Mouse (Mus musculus) ovary, postnatal 10 days (tissue): ENCODE data around the gene Atf6b.
A peak's percentile ranks its signal among the peaks of the same experiment; 100 is the strongest.

Experiments
- DNase-seq: peaks from one replicate; pipeline ENCODE4 v3.0.0; 2022; ENCODE audit warnings: low spot score

Gene Atf6b

DNA sequence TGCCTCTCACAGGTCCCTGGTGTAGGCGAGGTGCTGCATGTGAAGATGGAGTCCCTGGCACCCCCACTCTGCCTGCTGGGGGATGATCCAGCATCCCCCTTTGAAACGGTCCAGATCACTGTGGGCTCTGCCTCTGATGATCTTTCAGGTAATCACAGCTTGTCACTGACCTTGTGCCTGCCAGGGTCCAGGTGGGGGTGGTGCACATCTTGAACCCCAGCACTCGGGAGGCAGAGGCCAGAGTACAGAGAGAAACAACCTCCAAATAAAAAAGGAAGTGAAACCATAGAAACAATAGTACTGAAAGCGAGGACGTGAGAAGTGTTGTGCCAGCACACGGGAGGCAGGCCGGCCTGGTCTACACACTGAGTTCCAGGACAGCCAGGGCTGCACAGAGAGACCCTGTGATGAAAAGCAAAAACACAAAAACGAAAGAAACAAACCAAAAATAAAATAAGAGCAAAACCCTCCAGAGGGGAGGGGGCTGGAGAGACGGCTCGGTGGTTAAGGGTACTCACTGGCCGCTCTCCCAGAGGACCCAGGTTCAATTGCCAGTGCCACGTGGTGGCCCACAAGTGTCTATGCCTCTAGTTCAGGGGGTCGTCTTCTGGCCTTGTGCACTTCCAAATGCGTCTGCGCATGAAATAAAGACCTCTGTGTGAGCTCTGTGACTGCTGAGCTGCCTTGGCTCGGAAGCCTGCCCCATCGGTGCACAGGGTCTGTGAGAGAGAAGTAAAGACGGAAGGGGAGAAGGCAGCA is 2.3 kb downstream of the Atf6b start:
- no peak for DNase-seq

DNA sequence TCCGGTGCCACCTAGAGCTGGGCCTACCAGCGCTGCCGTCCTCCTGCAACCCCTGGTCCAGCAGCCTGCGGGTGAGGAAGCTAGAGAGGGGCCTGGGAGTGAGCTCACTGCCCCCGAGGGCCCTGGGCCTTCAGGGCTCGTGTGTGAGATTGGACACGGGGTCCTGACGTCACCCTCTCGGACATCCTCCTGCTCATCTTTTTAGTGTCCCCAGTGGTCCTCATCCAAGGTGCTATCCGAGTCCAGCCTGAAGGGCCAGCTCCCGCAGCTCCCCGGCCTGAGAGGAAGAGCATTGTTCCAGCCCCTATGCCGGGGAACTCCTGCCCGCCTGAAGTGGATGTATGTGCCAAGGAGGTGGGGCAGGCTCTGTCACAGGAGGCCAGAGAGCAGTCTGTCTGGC is 3.8 kb downstream of the Atf6b start:
- no peak for DNase-seq

DNA sequence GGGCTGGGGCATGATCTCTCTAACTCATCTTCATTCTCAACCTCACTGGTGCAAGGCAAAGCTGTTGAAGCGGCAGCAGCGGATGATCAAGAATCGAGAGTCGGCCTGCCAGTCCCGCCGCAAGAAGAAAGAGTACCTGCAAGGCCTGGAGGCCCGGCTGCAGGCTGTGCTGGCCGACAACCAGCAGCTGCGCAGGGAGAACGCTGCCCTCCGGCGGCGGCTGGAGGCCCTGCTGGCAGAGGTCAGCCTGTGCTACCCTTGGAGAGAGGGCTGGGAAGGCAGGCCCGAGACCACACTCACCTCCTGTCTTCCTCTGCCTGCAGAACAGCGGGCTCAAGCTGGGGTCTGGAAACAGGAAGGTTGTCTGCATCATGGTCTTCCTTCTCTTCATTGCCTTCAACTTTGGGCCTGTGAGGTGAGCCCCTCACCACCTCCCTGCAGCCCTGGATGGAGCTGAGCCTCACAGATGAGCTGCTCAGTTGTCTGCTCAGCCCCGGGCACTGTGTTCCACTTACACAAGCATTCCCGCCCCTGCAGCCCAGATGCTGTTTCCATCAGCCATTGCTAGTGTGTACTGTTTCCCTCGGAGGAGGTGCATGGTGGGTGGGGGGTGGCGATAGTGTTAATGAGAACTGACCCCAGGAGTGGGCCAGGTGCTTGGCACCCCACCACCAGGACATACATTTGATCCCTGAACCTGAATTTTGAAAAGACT is 4.7 kb downstream of the Atf6b start:
- no peak for DNase-seq

DNA sequence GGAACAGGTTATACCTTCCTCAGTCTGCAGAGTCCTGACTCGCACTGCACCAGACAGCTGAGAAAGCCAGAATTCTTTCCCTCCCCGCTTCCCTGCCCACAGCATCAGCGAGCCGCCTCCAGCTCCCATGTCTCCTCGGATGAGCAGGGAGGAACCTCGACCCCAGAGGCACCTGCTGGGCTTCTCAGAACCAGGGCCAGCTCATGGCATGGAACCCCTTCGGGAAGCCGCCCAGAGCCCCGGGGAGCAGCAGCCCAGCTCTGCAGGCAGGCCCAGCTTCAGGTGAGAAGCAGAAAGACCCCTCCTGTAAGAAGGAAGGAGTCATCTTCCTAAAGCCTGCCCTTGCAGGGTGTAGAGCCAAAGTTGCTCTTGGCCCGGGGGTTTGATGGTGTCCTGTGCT is 5.6 kb downstream of the Atf6b start:
- DNase-seq, result no peak

DNA sequence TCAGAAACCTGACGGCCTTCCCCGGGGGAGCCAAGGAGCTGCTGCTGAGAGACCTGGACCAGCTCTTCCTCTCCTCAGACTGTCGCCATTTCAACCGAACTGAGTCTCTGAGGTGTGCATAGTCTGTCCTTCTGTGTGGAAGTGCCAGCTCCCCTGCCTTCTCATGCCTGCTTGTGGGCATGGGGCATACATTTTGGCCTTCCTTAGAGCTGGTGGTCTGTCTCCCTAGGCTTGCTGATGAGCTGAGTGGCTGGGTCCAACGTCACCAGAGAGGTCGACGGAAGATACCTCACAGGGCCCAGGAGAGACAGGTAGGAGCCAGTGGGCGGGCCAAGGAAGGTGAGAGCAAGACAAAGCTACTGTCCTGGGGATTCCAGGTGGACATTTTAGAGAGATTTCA is 6.0 kb downstream of the Atf6b start:
- DNase-seq, result no peak

DNA sequence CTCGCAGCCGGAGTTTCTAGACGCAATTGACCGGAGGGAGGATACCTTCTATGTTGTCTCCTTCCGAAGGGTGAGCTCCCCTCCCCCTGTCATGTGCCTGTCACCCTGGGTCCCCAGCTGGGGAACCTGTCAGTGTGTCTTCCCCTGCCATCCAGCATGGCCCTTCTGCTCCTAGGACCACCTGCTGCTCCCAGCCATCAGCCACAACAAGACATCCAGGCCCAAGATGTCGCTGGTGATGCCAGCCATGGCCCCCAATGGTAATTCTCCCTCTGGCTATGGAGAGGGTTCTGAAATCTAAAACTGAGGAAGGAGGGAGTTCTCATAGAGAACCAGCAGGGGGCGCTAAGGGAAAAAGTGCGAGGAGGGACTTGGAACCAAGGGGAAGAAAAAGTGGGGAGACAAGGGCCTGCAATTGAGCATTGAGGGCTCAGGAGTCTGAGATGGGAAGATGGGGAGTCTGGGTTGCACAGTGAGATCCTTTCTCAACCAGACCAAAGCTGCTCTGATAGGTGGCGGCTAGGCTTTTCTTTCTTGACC is 6.9 kb downstream of the Atf6b start:
- no peak for DNase-seq

DNA sequence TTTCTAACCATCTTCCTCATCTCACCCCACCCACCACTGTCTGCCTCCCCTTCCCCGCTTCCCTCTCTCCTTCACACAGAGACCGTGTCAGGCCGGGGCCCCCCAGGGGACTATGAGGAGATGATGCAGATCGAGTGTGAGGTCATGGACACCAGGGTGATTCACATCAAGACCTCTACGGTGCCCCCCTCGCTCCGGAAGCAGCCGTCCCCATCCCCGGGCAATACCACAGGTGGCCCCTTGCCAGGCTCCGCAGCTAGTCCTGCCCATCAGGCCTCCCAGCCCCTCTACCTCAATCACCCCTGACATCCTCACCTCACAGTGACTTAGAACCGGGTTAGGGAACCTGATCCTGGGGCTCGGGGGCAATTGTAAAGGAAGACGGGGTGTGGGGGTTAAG is 7.4 kb downstream of the Atf6b start:
- no peak for DNase-seq

DNA sequence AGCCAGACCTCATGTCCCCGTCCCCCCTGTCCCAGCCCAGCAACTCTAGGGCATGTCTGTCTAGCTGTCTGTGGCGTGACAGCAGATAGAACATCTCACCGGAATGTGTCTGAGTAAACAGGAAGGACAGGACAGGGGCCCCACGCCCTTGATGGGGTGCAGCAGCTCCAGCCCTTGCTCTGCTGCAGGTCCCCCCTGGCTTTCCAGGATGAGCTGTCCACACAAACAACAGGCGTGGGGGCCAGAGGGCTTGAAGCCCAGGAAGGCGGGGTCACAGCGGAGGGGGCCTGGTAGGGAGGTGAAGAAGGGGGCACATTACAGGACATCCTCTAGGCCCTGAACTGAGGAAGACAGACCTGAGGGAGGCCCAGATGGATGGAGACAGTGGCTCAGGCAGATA is 8.2 kb downstream of the Atf6b start:
- DNase-seq, result peak; percentile 58

DNA sequence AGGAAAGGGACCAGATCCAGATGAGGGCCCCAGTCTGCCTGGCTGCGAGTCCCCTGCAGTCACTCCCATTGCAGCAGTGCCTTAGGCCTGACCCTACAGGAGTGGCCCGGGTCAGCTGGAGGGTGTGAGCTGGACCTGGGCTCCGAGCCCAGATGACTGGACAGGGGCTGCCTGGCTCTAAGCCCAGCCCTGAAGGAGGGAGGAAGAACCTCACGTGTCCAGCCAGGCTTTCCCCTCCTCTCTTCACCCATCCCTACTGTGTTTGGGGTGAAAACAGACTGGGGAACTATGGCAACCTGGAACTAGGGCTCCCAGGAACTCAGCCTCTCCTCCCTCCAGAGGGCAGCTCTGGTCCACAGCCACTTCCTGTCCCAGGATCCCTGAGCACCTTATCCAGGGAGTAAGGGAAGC is 8.6 kb downstream of the Atf6b start:
- peak; percentile 65 for DNase-seq

DNA sequence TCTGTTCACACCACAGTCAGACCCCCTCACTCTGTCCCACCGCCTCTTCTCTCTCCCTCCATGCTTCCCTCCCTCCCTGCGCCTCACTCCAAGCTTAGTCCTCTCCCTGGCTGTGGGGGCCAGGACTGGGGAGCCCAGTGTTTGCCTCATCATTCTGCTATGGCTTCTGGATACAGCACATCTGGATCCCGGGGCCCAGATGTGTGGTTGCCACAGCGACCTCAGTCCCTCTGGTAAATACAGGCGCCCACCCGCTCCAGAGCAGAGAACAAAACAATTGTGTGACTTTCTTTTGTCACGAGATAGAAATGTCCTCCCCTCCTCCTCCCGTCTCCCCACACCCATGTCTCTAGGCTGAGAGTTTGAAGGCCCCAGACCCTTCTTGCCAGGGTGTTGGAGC is 9.7 kb downstream of the Atf6b start:
- DNase-seq, result no peak

DNA sequence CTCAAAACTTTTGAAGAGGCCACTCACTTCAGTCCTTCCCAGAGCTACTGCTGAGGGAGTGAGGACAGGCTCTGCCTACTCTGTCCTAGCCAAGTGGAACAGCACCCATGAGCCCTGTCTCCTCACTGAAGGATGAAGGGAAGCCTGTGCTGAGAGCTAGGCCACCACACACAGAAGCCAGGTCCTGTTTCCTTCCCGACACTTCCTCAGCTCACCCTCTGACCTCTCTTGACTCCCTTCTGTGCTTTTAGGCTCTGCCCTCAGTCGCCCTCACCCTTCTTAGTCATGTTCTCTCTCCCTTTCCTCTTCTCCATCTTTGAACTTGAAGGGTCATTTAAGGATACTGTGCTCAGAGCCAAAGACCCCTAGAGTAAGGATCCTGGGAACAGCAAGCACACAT is 10.3 kb downstream of the Atf6b start:
- DNase-seq, result no peak

DNA sequence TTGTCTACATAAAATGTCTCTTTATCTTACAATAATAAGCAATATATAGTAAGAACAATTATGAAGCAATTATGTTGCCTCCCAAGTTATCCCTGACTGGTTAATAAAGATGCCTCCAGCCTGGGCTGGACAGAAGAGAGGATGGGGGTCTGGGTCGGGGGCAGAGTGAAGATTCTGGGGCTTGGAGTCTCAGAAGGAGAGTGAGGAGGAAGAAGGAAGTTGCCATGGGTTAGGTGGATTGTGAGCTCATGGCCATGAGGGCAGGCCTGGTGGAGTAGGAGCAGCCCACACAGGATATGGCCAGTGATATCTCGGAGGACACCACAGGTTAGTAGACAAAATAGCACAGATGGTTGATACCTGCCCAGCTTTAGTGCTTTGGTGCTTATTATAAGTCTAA is 11.2 kb downstream of the Atf6b start:
- DNase-seq, result no peak

DNA sequence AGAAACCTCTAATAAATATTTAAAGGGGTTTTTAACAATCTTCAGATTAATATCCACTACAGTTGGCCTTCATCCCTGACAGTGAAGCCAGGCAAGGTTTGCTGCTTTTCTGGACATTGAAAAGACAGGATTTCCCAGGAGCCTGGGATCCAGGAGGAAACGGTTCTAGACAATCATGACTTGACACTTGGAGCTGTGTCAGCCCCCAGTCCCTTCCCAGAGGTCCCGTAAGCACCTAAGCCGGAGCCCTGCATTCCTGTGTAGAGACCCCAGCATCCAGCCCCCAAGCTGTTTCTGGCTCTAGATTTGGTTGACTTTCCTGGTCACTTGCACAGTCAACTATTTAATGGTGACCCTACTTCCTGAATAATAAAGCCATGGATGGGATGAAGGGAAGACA is 11.6 kb downstream of the Atf6b start:
- no peak for DNase-seq

DNA sequence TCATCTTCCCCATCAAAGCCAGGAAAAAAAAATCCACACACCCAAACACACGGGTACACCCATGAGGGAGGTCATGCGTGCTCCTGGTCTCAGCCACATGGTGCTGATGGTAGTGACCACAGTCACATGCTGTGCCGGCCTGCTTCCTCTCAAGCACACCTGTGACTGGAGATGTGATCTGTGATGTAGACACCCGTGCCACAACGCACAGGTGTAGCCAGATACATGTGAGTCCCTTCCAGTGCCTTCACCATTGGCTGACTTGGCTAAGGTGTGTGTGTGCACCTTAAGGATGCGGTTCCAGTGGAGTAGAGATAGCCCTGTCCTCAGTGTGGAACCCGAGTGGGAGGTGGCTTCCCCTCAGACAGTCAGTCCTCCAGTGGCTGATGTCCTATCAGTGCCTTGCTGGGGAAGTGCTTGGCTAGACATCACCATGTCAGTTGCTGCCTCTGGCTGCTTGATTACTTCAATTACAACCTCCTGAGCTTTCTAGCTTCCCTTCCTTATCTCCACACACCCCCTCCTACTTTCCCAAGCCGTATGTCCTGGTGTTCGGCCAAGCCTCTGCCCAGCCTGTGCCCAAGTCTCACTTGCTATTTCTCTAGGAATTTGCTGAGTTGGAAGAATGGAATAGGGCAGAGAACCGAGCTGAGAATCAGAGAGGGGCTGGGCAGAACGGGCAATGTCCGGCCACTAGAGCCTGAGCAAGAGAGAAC is 12.4 kb downstream of the Atf6b start:
- DNase-seq, result no peak

DNA sequence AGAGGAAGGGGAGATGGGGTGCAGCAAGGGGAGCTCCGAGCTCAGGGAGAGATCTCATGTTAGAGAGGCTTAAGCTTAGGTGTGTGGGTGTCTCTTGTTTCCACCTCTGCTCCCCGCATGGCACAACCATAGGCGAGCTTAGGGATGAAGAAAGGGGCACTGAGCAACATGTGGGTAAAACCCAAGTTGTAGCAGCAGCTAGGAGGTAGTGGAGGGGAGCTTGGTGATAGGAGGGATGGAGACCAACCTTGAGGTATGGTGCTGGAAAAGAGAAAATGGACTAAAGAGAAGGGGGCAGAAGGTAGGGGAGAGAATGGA is 12.9 kb downstream of the Atf6b start:
- no peak for DNase-seq

DNA sequence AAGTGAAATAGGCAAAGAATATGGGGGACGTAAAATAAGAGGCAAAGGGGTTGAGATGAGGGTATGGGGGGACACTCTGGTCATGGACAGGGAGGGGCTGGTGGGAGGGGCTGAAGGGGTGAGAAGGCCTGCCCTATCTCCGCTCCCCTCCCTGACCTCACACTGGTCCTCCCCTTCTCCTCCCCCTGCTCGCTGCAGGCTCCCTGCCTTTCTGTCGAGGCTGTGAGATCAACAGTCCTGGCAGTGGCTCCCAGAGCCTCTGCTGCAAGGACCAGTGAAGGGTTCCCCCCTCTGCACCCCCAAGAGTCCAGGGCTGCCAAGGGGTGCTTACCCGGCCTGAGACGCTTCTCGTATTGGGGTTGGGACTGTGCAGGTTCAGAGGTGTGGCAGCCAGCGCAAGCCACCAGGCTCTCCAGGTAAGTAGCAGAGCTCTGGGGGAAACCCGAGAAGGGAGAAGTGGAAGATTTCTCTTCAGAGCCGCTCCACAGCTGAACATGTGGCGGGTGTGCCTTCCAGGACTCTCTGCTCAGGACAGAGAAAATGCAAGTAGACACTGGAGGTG is 13.4 kb downstream of the Atf6b start:
- DNase-seq, result no peak

DNA sequence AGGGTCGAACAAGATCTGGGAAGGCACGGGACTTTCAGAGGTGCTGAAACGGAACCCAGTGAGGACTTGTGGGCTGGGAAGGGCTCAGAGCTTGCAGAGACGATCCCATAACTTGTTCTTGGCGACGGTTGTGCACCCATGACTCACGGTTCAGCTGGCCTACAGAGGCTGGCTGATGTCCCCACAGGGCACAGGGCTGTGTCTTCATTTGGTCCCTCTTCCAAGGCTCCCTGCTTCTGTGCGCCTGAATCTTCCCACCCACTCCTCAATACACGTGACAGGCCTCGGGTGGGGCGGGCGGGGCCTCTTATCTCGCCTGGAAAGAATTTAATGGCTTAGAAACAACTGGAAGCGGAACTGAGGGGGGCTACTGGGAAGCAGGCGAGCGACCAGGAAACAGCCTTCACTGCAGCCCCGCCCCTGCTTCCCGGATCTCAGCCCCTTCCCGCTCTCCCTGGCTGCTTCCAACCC is 14.2 kb downstream of the Atf6b start:
- DNase-seq, result no peak

DNA sequence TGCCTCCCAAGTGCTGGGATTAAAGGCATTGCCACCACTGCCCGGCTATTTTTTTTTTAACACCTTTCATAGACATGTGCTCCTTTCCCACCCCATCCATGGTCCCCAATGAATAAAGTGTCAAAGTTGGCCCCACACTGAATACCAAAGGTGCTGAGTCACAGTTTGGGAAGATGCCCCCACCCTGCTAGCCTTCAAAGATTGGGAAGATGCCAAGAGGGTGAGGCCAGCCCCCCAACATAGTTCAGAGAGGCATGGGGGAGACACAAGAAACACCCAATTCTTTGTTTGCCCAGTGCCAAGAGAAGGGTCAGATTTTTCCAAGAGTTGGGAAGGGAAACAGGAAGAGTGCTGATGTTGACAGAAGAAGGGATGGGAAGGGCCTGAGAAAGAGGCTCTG is 15.5 kb downstream of the Atf6b start:
- DNase-seq, result no peak

DNA sequence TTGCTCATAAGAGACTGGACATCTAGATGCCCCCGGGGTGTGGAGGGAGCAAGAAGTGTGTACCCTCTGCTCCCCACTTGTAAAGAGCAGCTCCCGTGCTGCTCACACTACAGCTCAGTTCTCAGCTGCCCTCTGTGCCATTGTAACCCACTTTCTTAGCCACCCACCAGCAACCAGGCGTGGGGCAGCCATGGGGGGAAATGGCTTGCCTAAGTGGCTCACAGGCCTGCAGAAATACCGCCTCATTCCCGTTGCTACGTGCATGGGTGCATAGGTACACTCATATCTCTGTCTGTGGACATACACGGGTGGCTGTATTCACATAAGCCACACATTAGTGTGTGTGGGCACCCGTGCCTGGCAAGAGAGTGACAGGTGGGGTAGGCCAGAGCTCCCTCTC is 16.0 kb downstream of the Atf6b start:
- no peak for DNase-seq

DNA sequence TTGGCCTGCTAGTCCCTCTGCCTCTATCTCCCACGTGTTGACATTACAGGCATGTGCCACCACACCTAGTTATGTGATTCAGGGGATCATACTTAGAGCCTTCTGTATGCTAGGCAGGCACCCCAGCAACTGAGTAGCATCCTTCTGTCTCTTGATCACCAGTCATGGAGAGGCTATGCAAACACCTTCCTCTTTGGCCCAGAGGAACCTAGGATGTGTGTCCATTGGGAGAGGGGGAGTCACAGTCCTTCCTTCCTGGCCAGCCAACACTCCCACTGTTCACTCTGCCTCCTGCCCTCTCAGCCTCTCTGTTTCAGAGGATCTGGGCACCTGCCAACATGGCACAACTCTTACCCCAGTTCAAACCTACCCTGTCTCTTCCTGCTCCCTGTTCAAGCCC is 16.6 kb downstream of the Atf6b start:
- no peak for DNase-seq

DNA sequence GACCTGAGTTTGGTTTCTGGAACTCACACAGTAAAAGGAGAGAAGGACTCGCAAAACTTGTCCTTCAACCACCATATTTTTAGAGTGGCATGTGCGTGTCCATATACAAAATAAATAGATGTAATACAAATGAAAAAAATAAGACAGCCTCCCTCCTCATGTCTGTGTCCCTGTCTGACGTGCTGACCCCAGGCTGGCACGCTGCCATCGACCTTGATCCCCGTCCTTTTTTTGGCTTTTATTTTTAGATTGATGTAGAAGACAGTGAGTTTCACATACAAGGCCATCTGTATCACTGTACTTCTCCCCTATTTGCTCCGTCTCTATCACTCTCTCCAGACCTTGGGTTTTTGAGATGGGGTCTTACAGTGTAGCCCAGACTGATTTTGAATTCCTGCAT is 17.5 kb downstream of the Atf6b start:
- DNase-seq, result no peak

DNA sequence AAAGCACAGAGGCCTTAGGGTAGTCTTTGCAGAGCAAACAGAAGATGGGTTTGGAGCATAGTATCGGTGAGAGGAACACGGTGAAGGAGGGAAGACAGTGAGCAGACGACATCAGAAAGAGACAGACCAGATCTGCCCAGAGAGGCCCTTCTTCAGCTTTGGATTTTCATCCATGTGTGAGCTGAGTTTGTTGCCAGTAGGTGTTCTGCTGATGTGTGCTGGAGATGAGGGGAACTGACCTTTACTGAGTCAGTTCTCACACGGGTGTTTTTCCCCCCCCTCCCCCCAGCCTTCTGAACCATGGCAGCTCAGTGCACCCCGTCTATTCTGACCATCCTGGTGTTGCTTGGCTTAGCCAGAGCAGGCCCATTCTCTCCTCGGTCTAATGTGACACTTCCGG is 23.3 kb downstream of the Atf6b start, which contains the start of gene Tnxb:
TSS of gene Tnxb (plus strand) at position 301 of the 400 bp plus-strand sequence.
- no peak for DNase-seq
